Mouse (Mus musculus): ENCODE results near the gene Avp.

GRCm38 (mm10) chr2:130577021-130577420 is 5.3 kb downstream of the Avp start:
- no peak for TF ChIP-seq CTCF (IDR thresholded peaks at IDR 0.05; ENCODE audit: control insufficient read depth, insufficient read depth, insufficient replicate concordance, low read depth, low read length)
- TF ChIP-seq POLR2A (IDR thresholded peaks at IDR 0.05; ENCODE audit: control insufficient read depth, low read depth, low read length) = no peak
